Comparison of ENCODE assay signal across 33 mouse cellular contexts in the genomic region with DNA sequence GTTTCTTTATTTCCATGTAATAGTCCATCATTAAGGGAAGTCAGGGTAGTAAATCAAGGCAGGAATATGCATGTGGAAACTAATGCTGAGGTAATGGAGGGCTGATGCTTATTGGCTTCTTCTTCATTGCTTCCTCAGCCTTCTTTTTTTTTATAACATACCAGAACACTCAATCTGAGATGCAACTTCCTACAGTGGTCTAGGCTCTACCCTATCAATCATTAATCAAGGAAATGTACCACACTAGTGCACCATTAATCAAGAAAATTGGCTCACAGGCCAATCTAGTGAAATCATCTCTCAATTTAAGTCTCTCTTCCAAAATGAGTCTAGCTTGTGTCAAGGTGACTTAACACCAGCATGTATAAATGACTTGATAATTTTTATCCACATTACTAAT.
"Had no signal": no experiment of that assay in that cellular context is flagged by ENCODE, and none has a peak within 500 bp of the region (broad histone marks: within the 10 kb centered on the region; RNA-seq: fewer than 3 reads in every experiment).

No protein-coding gene starts in this region.

- H3K4me1 ChIP-seq: heart, embryonic 10.5 days; heart, embryonic 12.5 days; heart, embryonic 13.5 days; heart, embryonic 15.5 days; hindbrain, embryonic 10.5 days; hindbrain, embryonic 12.5 days; hindbrain, embryonic 13.5 days; hindbrain, embryonic 15.5 days; intestine, embryonic 15.5 days had no signal

- H3K27ac ChIP-seq: heart, embryonic 10.5 days; heart, embryonic 13.5 days; heart, embryonic 15.5 days; hindbrain, embryonic 10.5 days; hindbrain, embryonic 12.5 days; hindbrain, embryonic 13.5 days; hindbrain, embryonic 14.5 days; hindbrain, embryonic 15.5 days; hindbrain, postnatal 0 days; intestine, embryonic 15.5 days; kidney, postnatal 0 days; layer of hippocampus, adult 2 months; left cerebral cortex, adult 2 months had no signal

- DNase-seq: heart, postnatal 10 days; heart, postnatal 14 days; heart, postnatal 36 days; heart, postnatal 4 days; kidney, adult 11 months; kidney, adult 18-20 months; kidney, adult 2 months; kidney, adult 8-10 months; kidney, adult 9 months; kidney, postnatal 10 days; kidney, postnatal 36 days; kidney, postnatal 4 days; layer of hippocampus, adult 9-11 months; layer of hippocampus, postnatal 36 days had no signal

- H3K36me3 ChIP-seq: heart, embryonic 10.5 days; heart, embryonic 12.5 days; heart, embryonic 13.5 days; heart, embryonic 15.5 days; hindbrain, embryonic 10.5 days; hindbrain, embryonic 12.5 days; hindbrain, embryonic 13.5 days; hindbrain, embryonic 15.5 days; intestine, embryonic 15.5 days had no signal

- H3K27me3 ChIP-seq: heart, embryonic 12.5 days; heart, embryonic 13.5 days; heart, embryonic 15.5 days; hindbrain, embryonic 12.5 days; hindbrain, embryonic 13.5 days; hindbrain, embryonic 15.5 days; intestine, embryonic 15.5 days had no signal

- H3K4me2 ChIP-seq: heart, embryonic 11.5 days; heart, embryonic 12.5 days; heart, embryonic 13.5 days; heart, embryonic 15.5 days; hindbrain, embryonic 12.5 days; hindbrain, embryonic 13.5 days; hindbrain, embryonic 14.5 days; hindbrain, embryonic 15.5 days; intestine, embryonic 15.5 days had no signal

- H3K9ac ChIP-seq: heart, embryonic 12.5 days; heart, embryonic 13.5 days; heart, embryonic 15.5 days; hindbrain, embryonic 12.5 days; hindbrain, embryonic 13.5 days; hindbrain, embryonic 14.5 days; hindbrain, embryonic 15.5 days; intestine, embryonic 15.5 days had no signal

- H3K9me3 ChIP-seq: heart, embryonic 10.5 days; heart, embryonic 12.5 days; heart, embryonic 13.5 days; heart, embryonic 15.5 days; hindbrain, embryonic 10.5 days; hindbrain, embryonic 12.5 days; hindbrain, embryonic 13.5 days; hindbrain, embryonic 15.5 days; intestine, embryonic 15.5 days had no signal

- ATAC-seq: hindbrain, embryonic 16.5 days; hindbrain, postnatal 0 days; inflammation-experienced regulatory T-cells, adult 6 months; intestine, embryonic 15.5 days; intestine, embryonic 16.5 days; intestine, postnatal 0 days had no signal

- H3K4me3 ChIP-seq: heart, embryonic 10.5 days; heart, embryonic 12.5 days; heart, embryonic 13.5 days; heart, embryonic 15.5 days; hindbrain, embryonic 10.5 days; hindbrain, embryonic 12.5 days; hindbrain, embryonic 13.5 days; hindbrain, embryonic 15.5 days; intestine, embryonic 15.5 days; layer of hippocampus, adult 2 months; left cerebral cortex, adult 2 months had no signal
